Mouse (Mus musculus): Measurements from ENCODE around the gene Inca1. TPM values are rescaled to one million over a fixed set of nuclear protein-coding genes. Genes with fewer than 3 reads are reported as not detected.

Inca1 gene
- total RNA-seq (2014; rRNA removed; ENCODE audit: low replicate concordance) (0.23 and 1.9 TPM in 2 replicates), polyA plus RNA-seq (2015; fragmentation: Nextera tagmentation; extraction: Ambion mirVana) (3.9 and 4.0 TPM in 2 replicates)

DNA sequence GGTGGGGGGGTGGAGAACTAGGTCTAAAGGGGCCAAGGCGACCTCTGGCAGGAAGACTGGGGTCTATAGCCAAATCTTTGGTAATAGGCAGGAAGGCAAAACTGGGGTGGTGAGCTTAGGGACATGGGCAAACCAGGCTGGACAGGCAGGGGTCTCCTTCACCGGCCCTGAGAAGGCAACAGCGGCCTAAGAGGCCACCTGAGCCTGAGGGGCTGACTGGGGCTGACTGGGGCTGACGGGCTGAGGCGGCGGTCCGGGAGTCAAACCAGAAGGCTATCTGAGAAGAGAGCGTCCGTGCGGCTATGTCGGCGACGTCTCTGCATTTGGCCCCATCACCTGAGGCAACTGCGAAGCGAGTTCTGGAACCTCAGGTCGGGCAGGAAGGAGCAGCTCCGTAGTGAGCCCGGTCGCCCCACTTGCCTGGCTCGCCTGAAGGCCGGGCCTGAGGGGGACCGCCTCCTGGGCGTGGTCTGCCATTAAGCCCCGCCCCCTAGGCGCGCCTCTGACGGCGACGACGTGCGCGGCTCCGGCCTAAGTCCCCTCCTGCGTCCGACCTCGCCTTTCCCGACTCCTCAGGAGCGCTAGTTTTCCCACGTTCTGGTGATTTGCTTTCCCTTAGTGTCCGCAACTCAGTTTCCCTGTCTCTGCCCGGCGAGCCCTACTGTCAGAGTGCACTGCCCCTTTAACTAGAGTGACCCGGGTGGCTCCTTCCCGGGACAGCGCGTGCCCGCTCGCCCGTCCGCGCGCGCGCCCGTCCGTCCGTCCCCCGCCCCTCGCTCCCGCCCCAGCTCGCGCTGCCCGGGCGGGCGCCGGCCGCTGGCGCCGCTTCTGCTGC, at the start of gene Inca1, which contains the start of gene Kif1c:
Gene Inca1 (minus strand): TSS at position 434 of the 835 bp plus-strand sequence.
Gene Kif1c (plus strand): TSS at position 827 of the 835 bp plus-strand sequence.
- Histone ChIP-seq H3K4me1 (ENCODE audit: control insufficient read depth, insufficient read depth) (peaks cover 19% of the 10 kb centered on the region; the same call in 1 of the 2 replicates), H3K9ac (replicated peaks; ENCODE audit: low read depth, low read length) (peak within 1 kb of the TSS; percentile 92), H3K4me2 (ENCODE audit: low read depth, low read length) (peak within 1 kb of the TSS; percentile 87), H3K9me3 (replicated peaks; ENCODE audit: control insufficient read depth, low read length) (no peaks in the 10 kb centered on the region), H3K4me3 (ENCODE audit: low read depth, low read length) (peak within 1 kb of the TSS; percentile 92), H3K36me3 (replicated peaks; ENCODE audit: control insufficient read depth, insufficient read depth, low read length) (peaks cover 16% of the 10 kb centered on the region), H3K27ac (ENCODE audit: low read depth) (peak within 1 kb of the TSS; percentile 97), H3K27me3 (ENCODE audit: control insufficient read depth, insufficient read depth, low read length) (no peaks in the 10 kb centered on the region)
- TF ChIP-seq EP300 (IDR thresholded peaks at IDR 0.05; ENCODE audit: low read depth), result no peak
- TF ChIP-seq CTCF (IDR thresholded peaks at IDR 0.05; ENCODE audit: low read depth), result no peak
- ATAC-seq (ENCODE audit: insufficient read depth, low read depth) (peak; percentile 91), DNase-seq (ENCODE audit: low spot score) (peak; percentile 84)
- WGBS, result under 1% methylated on average over 63 of the region's 69 CpGs

DNA sequence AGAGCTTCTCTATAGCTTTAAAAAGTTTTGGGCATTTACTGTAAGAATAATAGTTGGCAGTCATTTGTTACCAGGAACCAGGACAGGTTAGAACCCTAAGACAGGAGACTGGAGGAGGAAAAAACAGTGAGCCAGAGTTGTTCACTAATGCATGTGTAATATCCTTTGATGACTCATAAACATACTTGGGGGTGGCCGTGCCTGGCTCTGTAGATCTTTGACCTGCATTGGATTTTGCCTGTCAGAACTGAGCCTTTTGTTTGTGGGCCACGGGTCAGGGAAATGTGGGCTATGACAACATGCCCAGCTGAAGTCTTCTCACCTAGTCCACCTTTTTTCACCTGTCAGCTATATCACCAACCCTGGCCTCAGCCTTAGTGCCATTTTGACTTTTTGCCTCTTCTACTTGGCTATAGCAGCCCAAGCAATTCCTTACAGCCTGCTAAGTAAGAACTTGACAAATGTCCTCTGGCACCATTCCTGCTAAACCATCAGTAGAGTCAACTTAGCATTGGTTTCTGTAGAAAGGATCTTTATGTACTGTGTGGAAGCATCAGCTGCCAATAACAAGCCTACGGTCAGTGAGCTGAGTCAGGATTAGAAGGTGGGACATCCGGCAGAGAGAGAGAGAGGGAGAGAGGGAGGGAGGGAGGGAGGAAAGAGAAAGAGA, 48.1 kb upstream of the Inca1 start:
- Histone ChIP-seq H3K27me3 (ENCODE audit: control insufficient read depth, insufficient read depth, low read length) (no peaks in the 10 kb centered on the region), H3K27ac (ENCODE audit: low read depth) (no peak overlapping the region), H3K4me1 (ENCODE audit: control insufficient read depth, insufficient read depth) (no peaks in the 10 kb centered on the region), H3K9ac (replicated peaks; ENCODE audit: low read depth, low read length) (no peak overlapping the region), H3K4me2 (ENCODE audit: low read depth, low read length) (no peak overlapping the region), H3K4me3 (ENCODE audit: low read depth, low read length) (no peak overlapping the region), H3K9me3 (replicated peaks; ENCODE audit: control insufficient read depth, low read length) (no peaks in the 10 kb centered on the region), H3K36me3 (replicated peaks; ENCODE audit: control insufficient read depth, insufficient read depth, low read length) (no peaks in the 10 kb centered on the region)
- ATAC-seq (ENCODE audit: insufficient read depth, low read depth) (no peak), DNase-seq (ENCODE audit: low spot score) (no peak)
- TF ChIP-seq CTCF (IDR thresholded peaks at IDR 0.05; ENCODE audit: low read depth), result no peak
- no peak for TF ChIP-seq EP300 (IDR thresholded peaks at IDR 0.05; ENCODE audit: low read depth)
- 71% methylated on average over 4 of the region's 4 CpGs for WGBS

DNA sequence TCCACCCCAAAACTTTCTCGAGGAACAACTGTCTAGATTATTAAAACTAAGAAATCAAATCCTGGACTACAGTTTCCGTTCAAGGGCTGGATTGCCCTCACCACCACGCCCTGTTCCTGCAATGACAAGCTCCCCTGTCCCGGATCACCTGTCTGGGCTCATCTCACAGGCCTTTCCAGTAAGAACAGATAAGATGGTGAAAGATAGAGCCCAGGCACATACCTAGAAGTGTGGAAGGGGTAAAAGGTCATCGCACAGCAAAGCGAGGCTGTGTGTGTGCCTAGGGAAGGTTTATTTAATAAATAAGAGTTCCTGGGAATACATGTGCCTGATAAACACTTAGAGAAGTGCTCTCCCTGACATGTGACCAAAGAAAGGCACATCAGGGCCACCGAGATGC, 45.7 kb upstream of the Inca1 start:
- WGBS, result 68% methylated on average over 7 of the region's 7 CpGs
- Histone ChIP-seq H3K4me1 (ENCODE audit: control insufficient read depth, insufficient read depth) (no peaks in the 10 kb centered on the region), H3K4me2 (ENCODE audit: low read depth, low read length) (no peak overlapping the region), H3K4me3 (ENCODE audit: low read depth, low read length) (no peak overlapping the region), H3K9me3 (replicated peaks; ENCODE audit: control insufficient read depth, low read length) (no peaks in the 10 kb centered on the region), H3K36me3 (replicated peaks; ENCODE audit: control insufficient read depth, insufficient read depth, low read length) (no peaks in the 10 kb centered on the region), H3K27me3 (ENCODE audit: control insufficient read depth, insufficient read depth, low read length) (no peaks in the 10 kb centered on the region), H3K9ac (replicated peaks; ENCODE audit: low read depth, low read length) (no peak overlapping the region), H3K27ac (ENCODE audit: low read depth) (no peak overlapping the region)
- no peak for TF ChIP-seq CTCF (IDR thresholded peaks at IDR 0.05; ENCODE audit: low read depth)
- no peak for TF ChIP-seq EP300 (IDR thresholded peaks at IDR 0.05; ENCODE audit: low read depth)
- no peak for DNase-seq (ENCODE audit: low spot score)
- ATAC-seq (ENCODE audit: insufficient read depth, low read depth), result no peak

DNA sequence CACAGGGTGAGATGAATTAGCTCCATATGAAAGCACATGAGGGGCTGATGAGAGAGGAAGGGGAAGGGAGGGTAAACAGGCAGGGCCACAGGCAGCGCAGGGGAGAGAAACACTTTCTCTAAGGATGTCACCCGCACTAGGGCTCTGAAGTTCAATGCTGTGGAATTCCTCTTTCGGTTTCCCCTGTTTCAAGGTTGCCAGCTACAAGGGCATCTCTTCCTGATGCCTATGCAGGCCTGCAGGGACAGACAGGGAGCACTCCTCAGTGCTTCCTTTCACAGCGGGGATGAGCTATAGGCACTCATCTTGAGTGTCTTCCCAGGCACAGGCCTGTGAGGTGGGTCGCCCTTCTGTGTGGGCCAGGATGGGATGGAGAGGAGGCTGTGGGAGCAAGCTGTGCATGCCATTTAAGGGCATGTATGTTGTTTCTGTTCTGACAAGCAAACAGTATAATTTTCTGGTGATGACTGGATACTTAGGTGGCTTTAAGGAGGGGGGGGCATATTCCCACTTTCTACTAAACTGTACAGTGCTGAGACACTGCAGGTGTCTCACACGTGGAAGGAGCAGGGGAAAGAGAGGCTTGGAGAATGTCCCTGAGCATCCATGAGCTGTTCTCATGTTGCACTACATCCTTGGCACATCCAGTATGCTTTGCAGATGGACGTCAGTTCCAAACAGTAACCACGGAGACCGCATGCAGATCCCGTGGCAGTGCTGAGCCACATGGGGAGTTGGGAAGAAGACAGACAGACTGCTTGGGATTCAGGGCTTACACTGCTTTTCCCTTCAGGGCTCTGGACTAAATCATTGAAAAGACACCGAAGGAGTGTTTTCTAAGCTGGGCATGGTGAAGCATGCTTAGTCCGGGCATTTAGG, 42.9 kb upstream of the Inca1 start:
- no peaks in the 10 kb centered on the region for H3K36me3 ChIP-seq (replicated peaks; ENCODE audit: control insufficient read depth, insufficient read depth, low read length)
- H3K27me3 ChIP-seq (ENCODE audit: control insufficient read depth, insufficient read depth, low read length), result no peaks in the 10 kb centered on the region
- H3K9ac ChIP-seq (replicated peaks; ENCODE audit: low read depth, low read length), result no peak overlapping the region
- no peak overlapping the region for H3K4me3 ChIP-seq (ENCODE audit: low read depth, low read length)
- H3K9me3 ChIP-seq (replicated peaks; ENCODE audit: control insufficient read depth, low read length), result no peaks in the 10 kb centered on the region
- TF ChIP-seq CTCF (IDR thresholded peaks at IDR 0.05; ENCODE audit: low read depth) (no peak), EP300 (IDR thresholded peaks at IDR 0.05; ENCODE audit: low read depth) (no peak)
- WGBS, result 76% methylated on average over 12 of the region's 12 CpGs
- ATAC-seq (ENCODE audit: insufficient read depth, low read depth), result no peak
- H3K27ac ChIP-seq (ENCODE audit: low read depth), result no peak overlapping the region
- H3K4me1 ChIP-seq (ENCODE audit: control insufficient read depth, insufficient read depth), result no peaks in the 10 kb centered on the region
- DNase-seq (ENCODE audit: low spot score), result no peak
- H3K4me2 ChIP-seq (ENCODE audit: low read depth, low read length), result no peak overlapping the region

DNA sequence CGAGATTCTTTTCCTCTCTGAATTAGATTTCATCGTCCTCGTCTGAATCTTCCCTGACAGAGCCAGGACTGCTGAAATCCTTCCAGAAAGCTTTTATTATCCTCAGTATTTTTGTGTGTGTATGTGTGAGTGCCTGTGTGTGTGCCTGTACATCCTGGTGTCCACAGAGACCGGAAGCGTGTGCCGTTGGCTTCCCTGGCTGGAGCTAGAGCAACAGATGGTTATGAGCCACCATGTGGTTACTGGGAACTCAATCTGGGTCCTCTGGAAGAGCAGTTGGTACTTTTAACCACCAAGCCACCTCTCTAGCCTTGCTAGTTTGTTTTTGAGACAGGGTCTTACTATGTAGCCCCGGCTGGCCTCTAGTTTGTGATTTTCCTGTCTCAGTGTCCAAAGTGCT, 42.2 kb upstream of the Inca1 start:
- H3K4me1 ChIP-seq (ENCODE audit: control insufficient read depth, insufficient read depth), result no peaks in the 10 kb centered on the region
- H3K4me3 ChIP-seq (ENCODE audit: low read depth, low read length), result no peak overlapping the region
- no peaks in the 10 kb centered on the region for H3K9me3 ChIP-seq (replicated peaks; ENCODE audit: control insufficient read depth, low read length)
- no peak overlapping the region for H3K27ac ChIP-seq (ENCODE audit: low read depth)
- 86% methylated on average over 7 of the region's 7 CpGs for WGBS
- TF ChIP-seq CTCF (IDR thresholded peaks at IDR 0.05; ENCODE audit: low read depth) (no peak), EP300 (IDR thresholded peaks at IDR 0.05; ENCODE audit: low read depth) (no peak)
- H3K27me3 ChIP-seq (ENCODE audit: control insufficient read depth, insufficient read depth, low read length), result no peaks in the 10 kb centered on the region
- ATAC-seq (ENCODE audit: insufficient read depth, low read depth) (no peak), DNase-seq (ENCODE audit: low spot score) (no peak)
- no peak overlapping the region for H3K9ac ChIP-seq (replicated peaks; ENCODE audit: low read depth, low read length)
- H3K36me3 ChIP-seq (replicated peaks; ENCODE audit: control insufficient read depth, insufficient read depth, low read length), result no peaks in the 10 kb centered on the region
- H3K4me2 ChIP-seq (ENCODE audit: low read depth, low read length), result no peak overlapping the region
